Mouse (Mus musculus): ENCODE results near the gene Icam4. TPM values are rescaled to one million over a fixed set of nuclear protein-coding genes. Genes with fewer than 3 reads are reported as not detected.
A peak's percentile ranks its signal among the peaks of the same experiment; 100 is the strongest.
"Not testable (repeated sequence)": the region's sequence is repeated elsewhere in the genome, so short reads cannot be mapped to it uniquely, and the experiment has no call there.

Gene Icam4
- polyA plus RNA-seq, 1 experiment from 2014 or later: 172 TPM

GRCm38 (mm10) chr9:21035586-21035985 lies 6.4 kb downstream of the Icam4 start:
- Histone ChIP-seq H3K27me3 (ENCODE audit: control insufficient read depth, insufficient read depth, low read depth, low read length) (peaks cover 72% of the 10 kb centered on the region), H3K27ac (ENCODE audit: low read length) (no peak overlapping the region), H3K36me3 (ENCODE audit: control insufficient read depth, insufficient read depth) (no peaks in the 10 kb centered on the region), H3K9me3 (replicated peaks; ENCODE audit: control insufficient read depth, low read length) (no peaks in the 10 kb centered on the region), H3K4me3 (ENCODE audit: low read depth, low read length) (no peak overlapping the region), H3K4me2 (ENCODE audit: low read depth, low read length) (no peak overlapping the region), H3K9ac (ENCODE audit: low read depth, low read length) (no peak overlapping the region), H3K4me1 (ENCODE audit: control insufficient read depth, low read depth, low read length) (peaks cover 45% of the 10 kb centered on the region)
- no peak for ATAC-seq (ENCODE audit: low read depth)
- WGBS (ENCODE audit: insufficient replicate concordance): 28% methylated on average over 9 of the region's 9 CpGs

GRCm38 (mm10) chr9:21036161-21036560 lies 7.0 kb downstream of the Icam4 start:
- Histone ChIP-seq H3K9ac (ENCODE audit: low read depth, low read length) (no peak overlapping the region), H3K4me2 (ENCODE audit: low read depth, low read length) (no peak overlapping the region), H3K27me3 (ENCODE audit: control insufficient read depth, insufficient read depth, low read depth, low read length) (peaks cover 72% of the 10 kb centered on the region), H3K36me3 (ENCODE audit: control insufficient read depth, insufficient read depth) (no peaks in the 10 kb centered on the region), H3K27ac (ENCODE audit: low read length) (no peak overlapping the region), H3K4me3 (ENCODE audit: low read depth, low read length) (no peak overlapping the region), H3K9me3 (replicated peaks; ENCODE audit: control insufficient read depth, low read length) (no peaks in the 10 kb centered on the region), H3K4me1 (ENCODE audit: control insufficient read depth, low read depth, low read length) (peaks cover 41% of the 10 kb centered on the region)
- no peak for ATAC-seq (ENCODE audit: low read depth)
- WGBS (ENCODE audit: insufficient replicate concordance): 9% methylated on average over 20 of the region's 20 CpGs

GRCm38 (mm10) chr9:21036666-21037065 lies 7.5 kb downstream of the Icam4 start:
- H3K4me3 ChIP-seq (ENCODE audit: low read depth, low read length): no peak overlapping the region
- H3K9ac ChIP-seq (ENCODE audit: low read depth, low read length): no peak overlapping the region
- H3K27me3 ChIP-seq (ENCODE audit: control insufficient read depth, insufficient read depth, low read depth, low read length): peaks cover 71% of the 10 kb centered on the region
- H3K4me2 ChIP-seq (ENCODE audit: low read depth, low read length): no peak overlapping the region
- WGBS (ENCODE audit: insufficient replicate concordance): 5% methylated on average over 22 of the region's 22 CpGs
- no peaks in the 10 kb centered on the region for H3K36me3 ChIP-seq (ENCODE audit: control insufficient read depth, insufficient read depth)
- peaks cover 38% of the 10 kb centered on the region for H3K4me1 ChIP-seq (ENCODE audit: control insufficient read depth, low read depth, low read length)
- no peak for ATAC-seq (ENCODE audit: low read depth)
- H3K9me3 ChIP-seq (replicated peaks; ENCODE audit: control insufficient read depth, low read length): no peaks in the 10 kb centered on the region
- no peak overlapping the region for H3K27ac ChIP-seq (ENCODE audit: low read length)

- H3K9me3 ChIP-seq (replicated peaks; ENCODE audit: control insufficient read depth, low read length): no peaks in the 10 kb centered on the region
- H3K4me2 ChIP-seq (ENCODE audit: low read depth, low read length): peak overlapping the region; percentile 48
- no peaks in the 10 kb centered on the region for H3K36me3 ChIP-seq (ENCODE audit: control insufficient read depth, insufficient read depth)
- H3K9ac ChIP-seq (ENCODE audit: low read depth, low read length): no peak overlapping the region
- H3K4me1 ChIP-seq (ENCODE audit: control insufficient read depth, low read depth, low read length): peaks cover 29% of the 10 kb centered on the region
- 4% methylated on average over 31 of the region's 31 CpGs for WGBS (ENCODE audit: insufficient replicate concordance)
- ATAC-seq (ENCODE audit: low read depth): no peak
- peak overlapping the region; percentile 35 for H3K4me3 ChIP-seq (ENCODE audit: low read depth, low read length)
- peaks cover 63% of the 10 kb centered on the region for H3K27me3 ChIP-seq (ENCODE audit: control insufficient read depth, insufficient read depth, low read depth, low read length)
- H3K27ac ChIP-seq (ENCODE audit: low read length): no peak overlapping the region
These were observed 8.3 kb downstream of the Icam4 start for GRCm38 (mm10) chr9:21037481-21037891.

GRCm38 (mm10) chr9:21039779-21040178 lies 10.6 kb downstream of the Icam4 start:
- Histone ChIP-seq H3K4me1 (ENCODE audit: control insufficient read depth, low read depth, low read length) (peaks cover 17% of the 10 kb centered on the region), H3K9me3 (replicated peaks; ENCODE audit: control insufficient read depth, low read length) (no peaks in the 10 kb centered on the region)

GRCm38 (mm10) chr9:21041308-21041707 lies 12.1 kb downstream of the Icam4 start:
- Histone ChIP-seq H3K4me3 (ENCODE audit: low read depth, low read length) (no peak overlapping the region), H3K9ac (ENCODE audit: low read depth, low read length) (no peak overlapping the region), H3K27ac (ENCODE audit: low read length) (no peak overlapping the region), H3K9me3 (replicated peaks; ENCODE audit: control insufficient read depth, low read length) (no peaks in the 10 kb centered on the region), H3K27me3 (ENCODE audit: control insufficient read depth, insufficient read depth, low read depth, low read length) (peaks cover 26% of the 10 kb centered on the region), H3K4me1 (ENCODE audit: control insufficient read depth, low read depth, low read length) (peaks cover 14% of the 10 kb centered on the region), H3K4me2 (ENCODE audit: low read depth, low read length) (no peak overlapping the region), H3K36me3 (ENCODE audit: control insufficient read depth, insufficient read depth) (no peaks in the 10 kb centered on the region)
- WGBS (ENCODE audit: insufficient replicate concordance): 33% methylated on average over 4 of the region's 4 CpGs
- ATAC-seq (ENCODE audit: low read depth): no peak

More at GRCm38 (mm10) chr9:21039779-21040178, 10.6 kb downstream of the Icam4 start:
- Histone ChIP-seq H3K27ac (ENCODE audit: low read length) (0 out of 2 replicates have a peak overlapping the region, but pooled peaks have one; percentile 56), H3K4me3 (ENCODE audit: low read depth, low read length) (no peak overlapping the region), H3K27me3 (ENCODE audit: control insufficient read depth, insufficient read depth, low read depth, low read length) (peaks cover 41% of the 10 kb centered on the region), H3K4me2 (ENCODE audit: low read depth, low read length) (peak overlapping the region; percentile 7; the same call in 1 of the 2 replicates), H3K36me3 (ENCODE audit: control insufficient read depth, insufficient read depth) (no peaks in the 10 kb centered on the region), H3K9ac (ENCODE audit: low read depth, low read length) (no peak overlapping the region)
- ATAC-seq (ENCODE audit: low read depth): peak; percentile 85
- 36% methylated on average over 3 of the region's 3 CpGs for WGBS (ENCODE audit: insufficient replicate concordance)

GRCm38 (mm10) chr9:21043563-21043962 lies 14.4 kb downstream of the Icam4 start:
- Histone ChIP-seq H3K27ac (ENCODE audit: low read length) (no peak overlapping the region), H3K4me3 (ENCODE audit: low read depth, low read length) (no peak overlapping the region), H3K4me2 (ENCODE audit: low read depth, low read length) (no peak overlapping the region), H3K36me3 (ENCODE audit: control insufficient read depth, insufficient read depth) (no peaks in the 10 kb centered on the region), H3K27me3 (ENCODE audit: control insufficient read depth, insufficient read depth, low read depth, low read length) (peaks cover 3% of the 10 kb centered on the region), H3K9ac (ENCODE audit: low read depth, low read length) (no peak overlapping the region), H3K9me3 (replicated peaks; ENCODE audit: control insufficient read depth, low read length) (no peaks in the 10 kb centered on the region), H3K4me1 (ENCODE audit: control insufficient read depth, low read depth, low read length) (peaks cover 12% of the 10 kb centered on the region)
- no peak for ATAC-seq (ENCODE audit: low read depth)
- 41% methylated on average over 4 of the region's 4 CpGs for WGBS (ENCODE audit: insufficient replicate concordance)

- not testable (repeated sequence) for H3K9ac ChIP-seq (ENCODE audit: low read depth, low read length); H3K4me2 ChIP-seq (ENCODE audit: low read depth, low read length); ATAC-seq (ENCODE audit: low read depth); H3K27me3 ChIP-seq (ENCODE audit: control insufficient read depth, insufficient read depth, low read depth, low read length); H3K4me1 ChIP-seq (ENCODE audit: control insufficient read depth, low read depth, low read length); H3K4me3 ChIP-seq (ENCODE audit: low read depth, low read length); H3K9me3 ChIP-seq (replicated peaks; ENCODE audit: control insufficient read depth, low read length); H3K27ac ChIP-seq (ENCODE audit: low read length); H3K36me3 ChIP-seq (ENCODE audit: control insufficient read depth, insufficient read depth)
- WGBS (ENCODE audit: insufficient replicate concordance): 48% methylated on average over 1 of the region's 1 CpGs
These were observed 15.6 kb downstream of the Icam4 start for GRCm38 (mm10) chr9:21044785-21045184.

- ATAC-seq (ENCODE audit: low read depth): no peak
- Histone ChIP-seq H3K36me3 (ENCODE audit: control insufficient read depth, insufficient read depth) (no peaks in the 10 kb centered on the region), H3K9me3 (replicated peaks; ENCODE audit: control insufficient read depth, low read length) (no peaks in the 10 kb centered on the region), H3K4me2 (ENCODE audit: low read depth, low read length) (no peak overlapping the region), H3K4me1 (ENCODE audit: control insufficient read depth, low read depth, low read length) (peaks cover 2% of the 10 kb centered on the region), H3K4me3 (ENCODE audit: low read depth, low read length) (no peak overlapping the region), H3K27ac (ENCODE audit: low read length) (no peak overlapping the region), H3K9ac (ENCODE audit: low read depth, low read length) (no peak overlapping the region), H3K27me3 (ENCODE audit: control insufficient read depth, insufficient read depth, low read depth, low read length) (no peaks in the 10 kb centered on the region)
- WGBS (ENCODE audit: insufficient replicate concordance): 57% methylated on average over 3 of the region's 3 CpGs
These were observed 16.1 kb downstream of the Icam4 start for GRCm38 (mm10) chr9:21045235-21045634.

All from liver, embryonic 16.5 days (tissue).